Mouse (Mus musculus): ENCODE measurements around the gene Cfap99. TPM values are rescaled to one million over a fixed set of nuclear protein-coding genes. Genes with fewer than 3 reads are reported as not detected.

Cfap99 gene
- polyA plus RNA-seq (2015; fragmentation: Nextera tagmentation; extraction: Ambion mirVana): 0.35 and 0.88 TPM in 2 replicates

DNA sequence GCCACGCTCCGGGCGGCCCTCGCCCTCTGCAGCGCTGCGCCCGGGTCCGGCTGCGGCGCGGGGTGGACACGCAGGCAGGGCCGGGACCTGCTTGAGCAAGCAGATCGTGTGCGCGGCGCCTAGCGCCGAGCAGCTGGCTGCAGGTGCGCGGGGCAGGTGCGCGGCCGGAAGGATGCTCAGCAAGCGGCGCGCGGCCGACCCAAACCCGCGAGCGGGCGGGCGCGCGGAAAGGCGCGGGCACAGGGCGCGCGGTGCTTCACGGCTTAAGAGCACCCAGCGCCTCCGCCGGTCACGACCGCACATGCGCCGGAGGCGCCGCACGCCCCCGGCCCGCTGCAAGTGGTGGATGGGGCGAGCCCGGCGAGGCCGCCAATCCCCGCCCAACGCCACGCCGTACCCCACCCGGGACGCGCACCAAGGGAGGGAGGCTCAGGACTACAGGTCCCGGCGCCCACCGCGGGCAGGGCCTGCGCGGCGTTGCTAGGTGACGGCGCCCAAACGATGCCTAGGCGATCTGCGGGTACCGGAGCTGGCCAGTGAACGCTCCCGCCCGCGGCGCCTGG lies at the start of gene Cfap99, which contains the start of gene Zfyve28:
Cfap99 (plus strand) TSS at position 447 of the 563 bp plus-strand sequence.
Zfyve28 (minus strand) TSS at position 296 of the 563 bp plus-strand sequence.
- Histone ChIP-seq H3K36me3 (no peaks in the 10 kb centered on the region), H3K9ac (peak within 1 kb of the TSS; percentile 26; the same call in 1 of the 2 replicates), H3K9me3 (replicated peaks) (no peaks in the 10 kb centered on the region), H3K27ac (replicated peaks) (no peak within 1 kb of the TSS), H3K4me1 (peaks cover 22% of the 10 kb centered on the region), H3K4me3 (replicated peaks) (peak within 1 kb of the TSS; percentile 65), H3K27me3 (peaks cover 59% of the 10 kb centered on the region), H3K4me2 (replicated peaks) (peak within 1 kb of the TSS; percentile 99)
- under 1% methylated on average over 66 of the region's 83 CpGs for WGBS
- ATAC-seq (ENCODE audit: insufficient number of reproducible peaks, low FRiP score, low TSS enrichment, low read depth): peak; percentile 92

DNA sequence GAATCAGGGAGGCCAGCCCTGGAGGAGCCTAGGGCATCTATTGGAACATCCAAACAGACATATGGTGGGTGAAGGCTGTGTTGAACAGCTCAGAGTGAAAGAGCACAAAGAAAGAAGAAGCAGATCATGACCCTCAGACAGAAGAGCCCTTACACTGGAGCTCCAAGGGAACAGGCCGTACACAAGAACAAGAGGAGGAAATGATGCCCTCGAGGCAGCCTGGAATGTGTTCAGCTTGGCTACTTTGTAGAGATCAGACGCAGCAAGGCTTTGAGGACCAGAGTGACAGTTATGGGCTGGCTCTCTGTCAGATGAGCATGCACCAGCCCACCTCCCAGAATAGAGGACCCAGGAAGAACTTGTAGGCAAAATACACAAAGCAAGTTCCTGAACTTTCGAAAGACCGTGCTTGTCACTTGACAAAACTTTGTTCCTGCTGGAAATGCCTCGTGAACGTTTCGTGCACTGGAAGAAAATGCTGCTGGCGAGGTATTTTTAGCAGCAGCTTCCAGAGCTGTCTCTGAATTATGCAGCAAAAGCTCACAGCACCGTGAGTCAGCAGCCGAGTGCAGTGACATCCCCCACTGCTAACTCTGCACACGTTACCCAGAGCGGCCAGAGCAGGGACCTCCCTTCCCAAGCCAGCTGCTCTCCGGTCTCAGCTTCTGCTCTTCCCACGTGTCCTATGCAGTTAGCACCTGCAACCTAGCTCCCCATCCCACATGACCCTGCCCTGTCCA lies 46.0 kb upstream of the Cfap99 start:
- H3K9me3 ChIP-seq (replicated peaks): no peaks in the 10 kb centered on the region
- H3K4me2 ChIP-seq (replicated peaks): peak overlapping the region; percentile 24; the same call in 1 of the 2 replicates
- H3K4me3 ChIP-seq (replicated peaks): no peak overlapping the region
- H3K36me3 ChIP-seq: no peaks in the 10 kb centered on the region
- H3K27me3 ChIP-seq: no peaks in the 10 kb centered on the region
- ATAC-seq (ENCODE audit: insufficient number of reproducible peaks, low FRiP score, low TSS enrichment, low read depth): no peak; the same call in 1 of the 2 replicates
- 0 out of 2 replicates have a peak overlapping the region, but pooled peaks have one; percentile 7 for H3K27ac ChIP-seq (replicated peaks)
- WGBS: 16% methylated on average over 15 of the region's 15 CpGs
- H3K4me1 ChIP-seq: peaks cover 12% of the 10 kb centered on the region
- H3K9ac ChIP-seq: no peak overlapping the region

DNA sequence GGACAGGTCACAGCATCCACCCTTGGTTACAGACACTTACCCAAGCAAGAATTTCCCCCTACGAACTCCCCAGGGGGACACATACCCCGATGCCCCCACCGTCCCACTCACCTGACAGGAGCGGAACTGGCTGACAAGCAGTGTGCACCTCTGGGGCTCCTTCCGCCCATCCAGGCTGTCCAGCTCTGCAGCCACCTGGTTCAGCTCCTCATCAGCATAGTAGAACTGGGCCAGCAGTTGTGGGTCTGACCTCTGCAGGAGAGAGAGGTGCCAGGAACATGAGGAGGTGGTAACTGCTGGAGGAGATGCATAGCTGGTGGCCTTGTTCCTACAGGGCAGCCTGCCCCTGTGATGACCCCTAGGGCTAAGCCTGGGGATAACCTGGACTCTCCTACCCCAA lies 45.3 kb upstream of the Cfap99 start:
- peak; percentile 34; the same call in 1 of the 2 replicates for ATAC-seq (ENCODE audit: insufficient number of reproducible peaks, low FRiP score, low TSS enrichment, low read depth)
- peaks cover 12% of the 10 kb centered on the region for H3K4me1 ChIP-seq
- no peaks in the 10 kb centered on the region for H3K36me3 ChIP-seq
- no peak overlapping the region for H3K9ac ChIP-seq
- H3K9me3 ChIP-seq (replicated peaks): no peaks in the 10 kb centered on the region
- no peak overlapping the region for H3K4me3 ChIP-seq (replicated peaks)
- no peak overlapping the region; the same call in 1 of the 2 replicates for H3K4me2 ChIP-seq (replicated peaks)
- WGBS: 82% methylated on average over 5 of the region's 5 CpGs
- no peaks in the 10 kb centered on the region for H3K27me3 ChIP-seq
- H3K27ac ChIP-seq (replicated peaks): no peak overlapping the region

DNA sequence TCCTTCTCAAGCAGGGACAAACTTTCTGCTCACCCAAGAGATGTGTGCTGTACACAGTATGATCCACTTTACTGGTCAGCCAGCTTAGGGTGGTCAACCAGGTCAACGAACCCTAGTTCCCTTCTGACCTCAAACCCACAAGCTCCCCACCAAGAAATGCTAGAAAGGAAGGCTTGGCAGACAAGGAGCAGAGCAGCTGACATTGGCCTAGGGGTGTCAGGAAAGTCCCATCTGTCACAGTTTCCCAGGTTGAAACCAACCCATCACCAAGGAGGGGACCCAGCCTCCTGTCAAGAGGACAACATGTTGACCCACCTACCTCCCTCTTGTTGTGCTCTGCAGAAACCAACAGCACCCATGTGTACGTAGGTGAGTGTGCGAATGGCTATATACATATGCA lies 42.0 kb upstream of the Cfap99 start:
- ATAC-seq (ENCODE audit: insufficient number of reproducible peaks, low FRiP score, low TSS enrichment, low read depth): no peak
- no peaks in the 10 kb centered on the region for H3K9me3 ChIP-seq (replicated peaks)
- H3K9ac ChIP-seq: no peak overlapping the region
- peaks cover 24% of the 10 kb centered on the region for H3K4me1 ChIP-seq
- H3K4me3 ChIP-seq (replicated peaks): no peak overlapping the region
- no peaks in the 10 kb centered on the region for H3K27me3 ChIP-seq
- no peaks in the 10 kb centered on the region for H3K36me3 ChIP-seq
- no peak overlapping the region for H3K4me2 ChIP-seq (replicated peaks)
- no peak overlapping the region for H3K27ac ChIP-seq (replicated peaks)
- WGBS: 94% methylated on average over 3 of the region's 3 CpGs

DNA sequence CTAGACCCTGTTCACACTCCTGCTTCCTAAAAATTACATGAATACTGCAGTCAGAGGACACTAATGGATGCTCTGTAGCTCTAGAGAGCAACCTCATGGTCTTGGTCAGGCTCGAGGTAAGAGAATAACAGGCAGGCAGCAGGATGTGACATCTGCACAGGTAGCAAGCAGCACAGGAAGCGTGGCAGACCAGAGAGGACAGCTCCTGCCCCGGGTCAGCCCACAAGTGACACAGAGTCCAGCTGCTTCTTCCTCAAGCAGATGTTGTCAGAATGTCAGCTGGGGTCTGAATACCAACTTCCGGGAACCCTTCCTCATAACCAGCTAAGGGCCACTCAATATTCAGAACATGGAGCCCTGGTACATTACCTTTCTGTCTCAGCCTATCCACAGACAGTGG lies 39.3 kb upstream of the Cfap99 start:
- Histone ChIP-seq H3K27ac (replicated peaks) (no peak overlapping the region), H3K4me3 (replicated peaks) (no peak overlapping the region), H3K27me3 (no peaks in the 10 kb centered on the region), H3K9ac (no peak overlapping the region), H3K36me3 (no peaks in the 10 kb centered on the region), H3K9me3 (replicated peaks) (no peaks in the 10 kb centered on the region), H3K4me2 (replicated peaks) (no peak overlapping the region), H3K4me1 (peaks cover 29% of the 10 kb centered on the region)
- ATAC-seq (ENCODE audit: insufficient number of reproducible peaks, low FRiP score, low TSS enrichment, low read depth): no peak
- WGBS: 75% methylated on average over 4 of the region's 4 CpGs

DNA sequence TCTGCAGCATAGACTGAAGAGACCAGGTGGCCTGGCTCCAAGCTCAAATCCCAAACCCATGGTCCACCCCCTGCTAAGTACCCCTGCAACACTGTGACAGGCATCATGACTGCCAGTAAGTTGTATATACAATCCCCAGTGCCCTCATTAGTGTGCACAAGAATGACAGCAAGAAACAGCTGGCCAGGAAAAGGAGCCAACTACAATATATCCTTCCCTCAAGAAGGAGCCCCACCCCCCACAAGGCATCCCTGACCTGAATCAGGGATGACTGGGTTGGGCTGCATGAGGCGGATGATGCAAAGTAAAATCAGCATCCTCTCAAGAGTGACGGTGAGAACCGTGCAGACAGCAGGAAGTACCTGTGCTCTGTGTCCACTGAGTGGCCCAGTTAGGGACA lies 38.3 kb upstream of the Cfap99 start:
- H3K4me3 ChIP-seq (replicated peaks): no peak overlapping the region
- H3K9ac ChIP-seq: no peak overlapping the region
- peak; percentile 48; the same call in 1 of the 2 replicates for ATAC-seq (ENCODE audit: insufficient number of reproducible peaks, low FRiP score, low TSS enrichment, low read depth)
- no peak overlapping the region for H3K27ac ChIP-seq (replicated peaks)
- H3K36me3 ChIP-seq: no peaks in the 10 kb centered on the region
- H3K4me1 ChIP-seq: peaks cover 29% of the 10 kb centered on the region
- no peaks in the 10 kb centered on the region for H3K9me3 ChIP-seq (replicated peaks)
- H3K4me2 ChIP-seq (replicated peaks): no peak overlapping the region
- WGBS: 53% methylated on average over 3 of the region's 3 CpGs
- H3K27me3 ChIP-seq: no peaks in the 10 kb centered on the region

DNA sequence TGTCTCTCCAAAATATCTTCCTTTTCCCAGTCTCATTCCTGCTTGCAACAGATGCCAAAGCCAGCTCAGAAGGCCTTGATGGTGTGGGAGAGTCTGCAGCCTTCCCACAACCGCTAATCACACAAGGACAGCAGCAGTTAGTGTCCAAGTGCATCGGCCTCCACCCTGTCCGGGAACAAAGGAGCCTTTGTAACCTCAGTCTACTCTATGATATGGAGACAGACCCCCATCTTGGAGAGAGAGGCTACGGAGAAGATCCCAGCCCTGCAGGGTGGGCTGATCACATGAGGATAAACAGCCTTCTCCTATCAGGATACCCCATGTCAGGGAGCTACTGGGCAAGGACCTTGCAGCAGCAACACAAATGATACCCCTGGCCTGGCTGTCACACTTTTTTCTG lies 36.6 kb upstream of the Cfap99 start:
- peaks cover 29% of the 10 kb centered on the region for H3K4me1 ChIP-seq
- H3K27ac ChIP-seq (replicated peaks): no peak overlapping the region
- no peak overlapping the region for H3K4me3 ChIP-seq (replicated peaks)
- no peaks in the 10 kb centered on the region for H3K27me3 ChIP-seq
- H3K9ac ChIP-seq: no peak overlapping the region
- H3K36me3 ChIP-seq: no peaks in the 10 kb centered on the region
- ATAC-seq (ENCODE audit: insufficient number of reproducible peaks, low FRiP score, low TSS enrichment, low read depth): no peak
- H3K9me3 ChIP-seq (replicated peaks): no peaks in the 10 kb centered on the region
- no peak overlapping the region for H3K4me2 ChIP-seq (replicated peaks)
- WGBS: 41% methylated on average over 4 of the region's 4 CpGs

DNA sequence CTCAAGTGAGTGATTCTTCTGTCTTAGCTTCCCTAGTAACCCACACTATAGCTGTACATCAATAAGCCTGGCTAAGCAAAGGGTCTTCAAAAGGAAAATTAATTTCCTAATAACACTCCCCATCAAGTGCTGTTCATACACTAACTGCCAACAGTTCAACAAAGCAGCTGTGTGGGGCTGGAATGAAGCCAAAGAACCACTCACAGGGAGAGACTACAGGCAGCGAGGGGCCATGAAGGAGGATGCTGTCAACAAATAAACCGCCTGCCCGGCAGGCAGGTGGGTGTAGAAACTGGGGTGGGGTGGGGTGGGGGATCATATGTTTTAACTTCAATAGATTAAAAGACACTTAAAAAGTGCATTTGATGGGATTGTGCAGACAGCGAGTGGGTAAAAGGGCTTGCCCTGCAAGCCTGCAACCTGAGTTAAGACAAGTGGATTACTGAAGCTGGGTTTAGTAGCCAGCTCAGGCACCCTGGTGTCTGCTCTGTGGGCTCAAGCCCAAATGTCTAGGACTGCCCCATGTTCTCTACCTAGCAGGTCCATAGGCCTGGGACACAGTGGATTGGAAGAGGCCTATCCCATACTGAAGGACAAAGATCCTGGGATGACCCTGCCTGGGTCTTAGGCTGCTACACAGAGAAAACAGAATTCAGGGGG lies 36.0 kb upstream of the Cfap99 start:
- Histone ChIP-seq H3K9ac (no peak overlapping the region), H3K27ac (replicated peaks) (no peak overlapping the region), H3K4me2 (replicated peaks) (no peak overlapping the region), H3K9me3 (replicated peaks) (no peaks in the 10 kb centered on the region), H3K36me3 (no peaks in the 10 kb centered on the region), H3K4me1 (peaks cover 29% of the 10 kb centered on the region), H3K4me3 (replicated peaks) (no peak overlapping the region), H3K27me3 (no peaks in the 10 kb centered on the region)
- 20% methylated on average over 4 of the region's 4 CpGs for WGBS
- no peak for ATAC-seq (ENCODE audit: insufficient number of reproducible peaks, low FRiP score, low TSS enrichment, low read depth)

DNA sequence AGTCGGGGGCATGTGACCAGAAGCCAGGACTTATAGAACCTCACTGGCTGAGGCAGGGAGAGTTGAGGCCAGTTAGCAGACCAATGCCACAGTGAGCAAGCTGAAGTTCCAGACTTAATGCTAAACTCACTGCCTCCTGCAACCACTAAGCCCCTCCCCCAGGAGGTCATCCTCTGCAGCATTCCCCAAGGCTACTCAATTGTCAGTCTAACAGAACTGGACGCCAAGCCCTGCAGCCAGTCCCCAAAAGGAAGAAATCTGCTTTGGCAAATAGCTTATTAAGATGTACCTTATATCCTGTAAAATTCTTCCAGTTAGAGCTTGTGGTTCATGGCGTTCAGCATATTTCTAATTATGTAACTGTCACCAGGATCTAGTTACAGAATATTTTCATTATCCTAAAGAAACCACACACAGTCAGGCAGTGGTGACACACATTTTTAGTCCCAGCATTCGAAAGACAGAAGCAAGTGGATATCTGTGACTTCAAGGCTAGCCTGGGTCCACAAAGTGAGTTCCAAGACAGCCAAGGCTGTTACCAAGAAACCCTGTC lies 35.4 kb upstream of the Cfap99 start:
- no peak for ATAC-seq (ENCODE audit: insufficient number of reproducible peaks, low FRiP score, low TSS enrichment, low read depth)
- H3K4me1 ChIP-seq: peaks cover 29% of the 10 kb centered on the region
- H3K9ac ChIP-seq: no peak overlapping the region
- no peak overlapping the region for H3K4me3 ChIP-seq (replicated peaks)
- no peak overlapping the region for H3K4me2 ChIP-seq (replicated peaks)
- no peaks in the 10 kb centered on the region for H3K27me3 ChIP-seq
- 34% methylated on average over 4 of the region's 4 CpGs for WGBS
- no peak overlapping the region for H3K27ac ChIP-seq (replicated peaks)
- H3K9me3 ChIP-seq (replicated peaks): no peaks in the 10 kb centered on the region
- H3K36me3 ChIP-seq: no peaks in the 10 kb centered on the region

DNA sequence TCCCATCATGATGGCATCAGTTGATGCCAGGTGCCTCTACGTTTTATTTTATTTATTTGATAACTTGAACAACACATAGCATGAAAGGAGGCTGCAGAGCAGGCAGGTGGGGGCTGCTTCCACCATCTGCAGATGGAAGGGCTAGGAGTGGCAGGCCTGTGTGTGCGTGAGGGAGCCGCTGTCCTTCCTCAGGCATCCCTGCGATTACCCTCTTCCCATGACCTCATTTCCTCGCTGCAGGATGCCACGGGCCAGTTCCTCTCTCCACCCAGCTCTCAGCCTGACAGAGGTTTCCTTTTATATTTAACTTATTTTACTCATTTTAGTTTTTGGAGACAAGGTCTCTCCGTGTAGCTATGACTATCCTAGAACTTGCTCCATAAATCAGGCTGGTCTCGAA lies 34.1 kb upstream of the Cfap99 start:
- Histone ChIP-seq H3K4me2 (replicated peaks) (no peak overlapping the region), H3K27ac (replicated peaks) (no peak overlapping the region), H3K9ac (no peak overlapping the region), H3K4me1 (peaks cover 29% of the 10 kb centered on the region), H3K36me3 (no peaks in the 10 kb centered on the region), H3K4me3 (replicated peaks) (no peak overlapping the region), H3K27me3 (no peaks in the 10 kb centered on the region), H3K9me3 (replicated peaks) (no peaks in the 10 kb centered on the region)
- WGBS: 59% methylated on average over 8 of the region's 8 CpGs
- no peak for ATAC-seq (ENCODE audit: insufficient number of reproducible peaks, low FRiP score, low TSS enrichment, low read depth)

DNA sequence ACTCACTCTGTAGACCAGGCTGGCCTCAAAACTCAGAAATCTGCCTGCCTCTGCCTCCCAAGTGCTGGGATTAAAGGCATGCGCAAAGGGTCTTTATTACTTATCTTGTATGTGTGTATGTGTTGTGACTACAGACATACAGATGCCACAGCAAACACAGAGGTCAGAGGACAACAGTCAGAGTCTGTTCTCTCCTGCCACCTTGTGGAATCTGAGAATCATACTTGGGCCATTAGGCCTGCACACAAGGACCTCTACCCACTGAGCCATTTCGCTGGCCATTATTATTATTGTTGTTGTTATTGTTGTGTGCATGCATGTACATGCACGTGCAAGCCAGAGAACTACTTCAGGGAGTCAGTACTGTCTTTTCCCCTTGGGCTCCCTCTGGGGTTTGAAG lies 33.2 kb upstream of the Cfap99 start:
- Histone ChIP-seq H3K36me3 (no peaks in the 10 kb centered on the region), H3K27ac (replicated peaks) (no peak overlapping the region), H3K27me3 (no peaks in the 10 kb centered on the region), H3K9me3 (replicated peaks) (no peaks in the 10 kb centered on the region), H3K4me1 (peaks cover 21% of the 10 kb centered on the region), H3K4me2 (replicated peaks) (no peak overlapping the region), H3K9ac (no peak overlapping the region), H3K4me3 (replicated peaks) (no peak overlapping the region)
- WGBS: 76% methylated on average over 3 of the region's 3 CpGs
- ATAC-seq (ENCODE audit: insufficient number of reproducible peaks, low FRiP score, low TSS enrichment, low read depth): no peak
